Mouse (Mus musculus): ENCODE measurements at regions not wholly inside any gene's neighbourhood (a gene's known extent, or its start where the extent isn't known, plus 50 kb on each side); places are given as distances from the start of the nearest gene placed in this dataset.

GRCm38 (mm10) chr4:24154418-24154817 lies 341.8 kb upstream of the Mms22l start:
- DNase-seq (ENCODE audit: low read depth, low spot score), result peak; percentile 70

- no peak for DNase-seq (ENCODE audit: low read depth, low spot score)
Measured at GRCm38 (mm10) chr4:24173750-24174149, 322.5 kb upstream of the Mms22l start.

GRCm38 (mm10) chr4:24213262-24214036 lies 282.8 kb upstream of the Mms22l start:
- DNase-seq (ENCODE audit: low read depth, low spot score), result peak; percentile 3

- DNase-seq (ENCODE audit: low read depth, low spot score), result no peak
Measured at GRCm38 (mm10) chr4:24214037-24214362, 282.3 kb upstream of the Mms22l start.

- DNase-seq (ENCODE audit: low read depth, low spot score), result no peak
Measured at GRCm38 (mm10) chr4:24218383-24218934, 277.8 kb upstream of the Mms22l start.

GRCm38 (mm10) chr4:24219074-24219497 lies 277.2 kb upstream of the Mms22l start:
- DNase-seq (ENCODE audit: low read depth, low spot score), result no peak

GRCm38 (mm10) chr4:24219583-24219982 lies 276.7 kb upstream of the Mms22l start:
- no peak for DNase-seq (ENCODE audit: low read depth, low spot score)

- peak; percentile 26 for DNase-seq (ENCODE audit: low read depth, low spot score)
Measured at GRCm38 (mm10) chr4:24245124-24245523, 251.1 kb upstream of the Mms22l start.

- no peak for DNase-seq (ENCODE audit: low read depth, low spot score)
Measured at GRCm38 (mm10) chr4:24248142-24249054, 247.9 kb upstream of the Mms22l start.

GRCm38 (mm10) chr4:24249243-24249970 lies 246.8 kb upstream of the Mms22l start:
- DNase-seq (ENCODE audit: low read depth, low spot score), result peak; percentile 84

GRCm38 (mm10) chr4:24278154-24278553 lies 218.1 kb upstream of the Mms22l start:
- DNase-seq (ENCODE audit: low read depth, low spot score), result no peak

All from brain, adult 2 months (tissue).